Mouse (Mus musculus) c-Kit-positive CD71-positive TER-119-positive erythroid progenitor cells, embryonic 14.5 days (primary cell): ENCODE measurements around the gene Tex50.

Source experiments
- DNase-seq: peaks from one replicate; pipeline ENCODE4 v3.0.0-alpha.2; 2013; ENCODE audit warnings: low spot score

Gene Tex50

DNA sequence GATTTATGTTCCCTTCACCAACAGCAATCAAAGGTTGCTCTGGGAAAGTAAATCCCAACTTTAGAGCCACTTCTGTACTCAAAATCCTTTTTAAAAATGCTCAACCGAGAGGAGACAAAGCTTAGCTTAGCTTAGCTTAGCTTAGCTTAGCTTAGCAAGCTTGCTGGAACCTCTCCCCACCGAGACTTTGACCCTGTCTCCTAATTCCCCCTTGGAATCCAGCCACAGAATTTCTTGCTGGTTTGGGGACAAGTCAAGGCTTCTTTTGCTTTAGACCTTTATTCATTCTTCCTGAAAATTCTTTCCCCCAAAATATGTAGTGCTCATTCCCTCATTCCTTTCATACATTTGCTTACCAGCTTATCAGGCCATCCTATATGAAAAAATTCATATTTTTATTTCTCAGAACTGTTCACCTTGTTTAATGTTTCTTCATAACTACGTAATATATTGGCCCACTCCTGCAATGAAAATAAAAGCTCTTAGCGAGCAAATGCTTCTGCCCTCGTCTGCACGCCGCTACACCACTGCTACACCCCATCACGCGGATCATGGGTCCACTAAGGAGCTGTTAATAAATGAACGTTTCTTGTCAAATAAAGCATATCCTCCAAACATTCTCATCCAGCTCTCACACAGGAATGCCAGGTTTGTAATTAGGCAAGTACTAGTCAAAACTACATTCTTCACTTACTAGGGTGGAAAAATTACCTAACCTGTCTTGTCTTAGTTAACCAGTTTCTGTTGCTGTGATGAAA lies 36.3 kb downstream of the Tex50 start:
- no peak for DNase-seq

DNA sequence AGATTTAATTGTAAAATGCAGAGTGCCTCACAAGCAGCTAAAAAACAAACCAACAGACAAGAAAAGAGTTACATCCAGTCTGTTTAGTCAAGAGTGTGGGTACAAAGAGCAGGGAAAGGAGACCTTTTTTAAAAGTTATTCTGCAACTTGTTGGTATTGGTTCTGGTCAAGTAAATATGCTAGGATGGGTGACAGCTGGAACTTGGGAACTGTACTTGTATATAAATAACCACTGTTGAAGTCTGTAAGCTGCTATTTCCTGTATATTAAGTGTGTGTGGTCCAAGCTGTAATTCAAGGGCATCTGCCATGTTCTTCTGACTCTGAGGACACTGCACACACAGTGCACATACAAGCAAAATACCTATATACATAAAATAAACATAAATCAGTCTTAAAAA lies 44.5 kb downstream of the Tex50 start:
- no peak for DNase-seq

DNA sequence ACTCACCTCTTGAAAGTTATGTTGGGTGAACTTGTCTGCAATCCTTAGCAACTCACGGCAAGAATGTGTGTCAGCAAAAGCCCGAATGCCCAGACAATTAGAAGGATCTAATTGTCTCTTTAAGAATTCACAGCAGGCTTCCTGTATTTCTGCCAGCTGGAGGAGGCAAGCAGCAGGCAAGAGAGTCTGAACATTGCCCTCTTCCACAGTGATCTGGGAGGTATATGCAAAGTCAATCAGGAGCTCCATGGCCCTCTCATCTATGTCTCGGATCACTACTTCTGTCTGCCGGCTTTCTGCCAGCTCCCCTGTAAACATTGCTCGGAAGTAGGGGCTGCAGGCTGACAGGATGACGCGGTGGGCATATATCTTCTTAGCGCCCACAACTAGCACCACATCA lies 49.9 kb downstream of the Tex50 start:
- no peak for DNase-seq
